In genomic region chr9:124423552-124424291, GRCm38 (mm10) we compare ENCODE assay signal across 7 mouse cellular contexts. TPM values are rescaled to one million over a fixed set of nuclear protein-coding genes. Genes with fewer than 3 reads are reported as not detected.
DNase-seq lines count a peak whose midpoint lies in the region; ATAC-seq and TF ChIP-seq lines count a peak whose summit lies in the region.

No protein-coding gene starts in this region.

- peak overlapping the region; percentile 66 for H3K4me3 ChIP-seq in embryonic facial prominence, embryonic 12.5 days
- peak overlapping the region; percentile 61 for H3K4me3 ChIP-seq in limb, embryonic 11.5 days (ENCODE audit: low read depth, low read length)
- H3K4me3 ChIP-seq in midbrain, embryonic 14.5 days (replicated peaks; ENCODE audit: low read depth, low read length), result peak overlapping the region; percentile 73
- peak overlapping the region; percentile 82 for H3K4me3 ChIP-seq in spleen, adult 2 months (ENCODE audit: extremely low read depth, insufficient read depth, insufficient read length)

- peak; percentile 98 for DNase-seq in adrenal gland, postnatal 14 days
- DNase-seq in heart, adult 11 months, result peak; percentile 100
- DNase-seq in kidney, adult 18-20 months, result peak; percentile 96
- peak; percentile 96 for DNase-seq in limb, embryonic 11.5 days (ENCODE audit: low spot score)
- peak; percentile 97 for DNase-seq in midbrain, embryonic 14.5 days
- DNase-seq in spleen, adult 2 months (ENCODE audit: low read depth in 1 of 2, low spot score in 2 of 2), result peak; percentile 95 to 97

- no peak for TF ChIP-seq POLR2A in spleen, adult 2 months (IDR thresholded peaks at IDR 0.05; ENCODE audit: low read depth, low read length)

- H3K9me3 ChIP-seq in embryonic facial prominence, embryonic 12.5 days, result no peaks in the 10 kb centered on the region
- no peaks in the 10 kb centered on the region for H3K9me3 ChIP-seq in limb, embryonic 11.5 days (ENCODE audit: control insufficient read depth, low read length)
- H3K9me3 ChIP-seq in midbrain, embryonic 14.5 days (ENCODE audit: control insufficient read depth, low read length), result no peaks in the 10 kb centered on the region

- H3K36me3 ChIP-seq in embryonic facial prominence, embryonic 12.5 days, result no peaks in the 10 kb centered on the region
- no peaks in the 10 kb centered on the region for H3K36me3 ChIP-seq in limb, embryonic 11.5 days (ENCODE audit: control insufficient read depth, insufficient read depth, low read length)
- H3K36me3 ChIP-seq in midbrain, embryonic 14.5 days (ENCODE audit: control insufficient read depth, insufficient read depth, low read length), result no peaks in the 10 kb centered on the region
- no peaks in the 10 kb centered on the region for H3K36me3 ChIP-seq in spleen, adult 2 months (ENCODE audit: control insufficient read depth, insufficient read depth, low read length)

- ATAC-seq in embryonic facial prominence, embryonic 12.5 days (ENCODE audit: insufficient number of reproducible peaks, insufficient read depth, low FRiP score, low TSS enrichment), result peak; percentile 82
- peak; percentile 71 for ATAC-seq in limb, embryonic 11.5 days (ENCODE audit: insufficient number of reproducible peaks, low FRiP score, low TSS enrichment, low read depth)
- peak; percentile 75 for ATAC-seq in midbrain, embryonic 14.5 days (ENCODE audit: low FRiP score, low TSS enrichment)

- under 1% methylated on average over 74 of the region's 74 CpGs for WGBS in embryonic facial prominence, embryonic 12.5 days
- WGBS in limb, embryonic 11.5 days, result under 1% methylated on average over 72 of the region's 74 CpGs
- under 1% methylated on average over 74 of the region's 74 CpGs for WGBS in midbrain, embryonic 14.5 days
- WGBS in spleen, adult 2 months, result under 1% methylated on average over 74 of the region's 74 CpGs

- no peaks in the 10 kb centered on the region for H3K27me3 ChIP-seq in embryonic facial prominence, embryonic 12.5 days
- no peaks in the 10 kb centered on the region for H3K27me3 ChIP-seq in limb, embryonic 11.5 days (ENCODE audit: control insufficient read depth, insufficient read depth, low read length)
- 0 out of 2 replicates have a peak, but pooled peaks cover 4% of the 10 kb centered on the region for H3K27me3 ChIP-seq in midbrain, embryonic 14.5 days (ENCODE audit: control insufficient read depth, insufficient read depth, low read length)
- H3K27me3 ChIP-seq in spleen, adult 2 months (ENCODE audit: control insufficient read depth, insufficient read depth, low read length), result no peaks in the 10 kb centered on the region

- no peak for TF ChIP-seq CTCF in spleen, adult 2 months (IDR thresholded peaks at IDR 0.05; ENCODE audit: extremely low read depth, insufficient read depth, insufficient read length, insufficient replicate concordance)

- H3K27ac ChIP-seq in embryonic facial prominence, embryonic 12.5 days, result peak overlapping the region; percentile 98
- H3K27ac ChIP-seq in limb, embryonic 11.5 days (replicated peaks; ENCODE audit: low read depth, low read length), result peak overlapping the region; percentile 92
- H3K27ac ChIP-seq in midbrain, embryonic 14.5 days (replicated peaks; ENCODE audit: low read depth, low read length), result peak overlapping the region; percentile 97
- peak overlapping the region; percentile 99 for H3K27ac ChIP-seq in spleen, adult 2 months (ENCODE audit: insufficient read depth, low read length)

- no peaks in the 10 kb centered on the region for H3K4me1 ChIP-seq in embryonic facial prominence, embryonic 12.5 days
- H3K4me1 ChIP-seq in limb, embryonic 11.5 days (ENCODE audit: control insufficient read depth, insufficient read depth, low read length), result no peaks in the 10 kb centered on the region
- no peaks in the 10 kb centered on the region for H3K4me1 ChIP-seq in midbrain, embryonic 14.5 days (ENCODE audit: control insufficient read depth, insufficient read depth, low read length)
- no peaks in the 10 kb centered on the region for H3K4me1 ChIP-seq in spleen, adult 2 months (ENCODE audit: control insufficient read depth, insufficient read depth, insufficient read length)

- H3K9ac ChIP-seq in embryonic facial prominence, embryonic 12.5 days, result peak overlapping the region; percentile 68
- H3K9ac ChIP-seq in limb, embryonic 11.5 days (ENCODE audit: low read length), result peak overlapping the region; percentile 63
- H3K9ac ChIP-seq in midbrain, embryonic 14.5 days (replicated peaks; ENCODE audit: low read length), result peak overlapping the region; percentile 78

- peak overlapping the region; percentile 63 for H3K4me2 ChIP-seq in embryonic facial prominence, embryonic 12.5 days (replicated peaks)
- peak overlapping the region; percentile 39 for H3K4me2 ChIP-seq in limb, embryonic 11.5 days (ENCODE audit: low read depth, severe bottlenecking)
- peak overlapping the region; percentile 61 for H3K4me2 ChIP-seq in midbrain, embryonic 14.5 days (ENCODE audit: low read length)

RNA-seq across cellular contexts. Expression of gene Ppp2r3d, which starts 53.0 kb away (rescaled TPM):
- 89.6 and 104 TPM in 2 replicates for total RNA-seq in adrenal gland, postnatal 14 days (2021)
- 141 and 158 TPM in 2 replicates for polyA plus RNA-seq in embryonic facial prominence, embryonic 12.5 days (2016; fragmentation: Nextera tagmentation; extraction: Ambion mirVana)
- polyA plus RNA-seq in limb, embryonic 11.5 days (2014; fragmentation: Nextera tagmentation; extraction: Ambion mirVana), result 97.9 and 99.4 TPM in 2 replicates
- polyA plus RNA-seq in midbrain, embryonic 14.5 days (2014; fragmentation: Nextera tagmentation; extraction: Ambion mirVana), result 158 and 162 TPM in 2 replicates
- polyA plus RNA-seq in spleen, adult 2 months (2012; rRNA removed), result 265 and 332 TPM in 2 replicates

Comparison
In these comparisons a context has a peak if more than half of its experiments do, and no peak if none do; other contexts are left out.
1. Peak in every context shown above with its lines: DNase-seq, ATAC-seq, H3K4me3 ChIP-seq and H3K27ac ChIP-seq.